Mouse (Mus musculus) heart, postnatal 36 days (tissue): ENCODE measurements around the gene AA986860. TPM values are rescaled to one million over a fixed set of nuclear protein-coding genes. Genes with fewer than 3 reads are reported as not detected.

ENCODE experiments used
- DNase-seq, 2 experiments: peaks; one replicate each; pipeline ENCODE4 v3.0.0; 2021 to 2022
- intact Hi-C: fragments of 180-260 bp; cut with DNase I; formaldehyde crosslinking; loops from one replicate; pipeline ENCODE4 v1.15.1; 2025
- total RNA-seq, 2 experiments: library from RNA; stranded (reverse); gene quantifications; 2 replicates each; pipeline ENCODE4 v1.2.3; 2021

The AA986860 gene
- total RNA-seq: under 1 TPM; 0.72 to 0.81 TPM

GRCm38 (mm10) chr1:130731741-130732337 lies at the start of gene AA986860:
TSS of gene AA986860 (plus strand) at chr1:130731976.
- DNase-seq: no peak
- intact Hi-C loops: no loop called here

GRCm38 (mm10) chr1:130683905-130684304 lies 47.9 kb upstream of the AA986860 start:
- intact Hi-C loops: no loop called here
- no peak for DNase-seq

DNA sequence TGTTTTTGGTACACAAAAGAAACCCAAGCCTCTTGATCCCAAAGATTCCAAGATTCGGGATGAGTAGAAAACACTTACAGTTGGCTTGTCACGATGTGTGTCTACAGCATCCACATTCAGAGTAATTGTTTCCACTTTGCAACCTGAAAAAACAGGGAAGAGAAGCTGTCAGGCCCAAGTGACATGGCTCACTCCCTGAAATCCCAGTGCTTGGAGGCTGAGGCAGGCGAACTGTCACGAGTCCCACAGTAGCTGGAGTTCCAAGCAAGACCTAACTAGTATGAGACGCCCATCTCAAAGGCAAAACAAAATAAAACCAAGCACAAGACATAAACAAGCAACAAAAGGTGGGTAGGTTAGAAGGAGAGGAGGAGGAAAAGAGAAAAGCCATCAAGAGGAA lies 33.2 kb upstream of the AA986860 start:
- intact Hi-C loops: loop anchor here (10.0 kb wide), 1 partner anchor 346 kb away; no protein-coding TSS in a partner anchor

DNA sequence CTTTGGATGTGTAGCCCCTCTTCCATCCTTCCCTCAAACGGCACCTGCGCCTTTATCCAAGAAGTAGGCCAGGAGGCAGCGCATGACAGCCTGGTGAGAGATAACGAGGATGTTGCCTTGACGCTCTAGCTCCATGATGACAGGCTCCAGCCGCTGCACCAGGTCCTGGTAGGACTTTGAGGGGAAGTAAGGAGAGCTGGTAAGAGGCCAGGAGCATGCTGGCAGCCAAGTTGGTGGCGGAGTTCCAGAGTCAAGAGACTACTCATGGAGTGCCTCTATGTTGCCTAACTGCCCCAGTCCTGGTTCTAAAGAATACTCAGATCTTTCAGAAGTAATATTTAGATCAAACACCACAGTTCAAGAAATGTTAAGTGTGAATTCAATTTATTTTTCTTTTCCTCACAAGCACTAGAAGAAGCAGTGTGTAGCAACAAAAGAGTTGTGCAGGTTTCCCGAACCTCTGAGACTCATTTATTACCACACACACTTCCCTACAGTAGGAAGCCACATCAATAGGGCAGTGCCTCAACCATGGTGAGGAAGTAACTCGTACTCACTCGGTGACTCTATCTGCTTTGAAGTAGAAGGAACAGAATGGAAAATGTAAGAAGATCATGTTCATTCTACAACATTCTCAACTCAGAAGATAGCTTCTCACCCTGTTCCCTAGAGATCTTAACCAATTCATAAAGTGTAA lies 31.7 kb upstream of the AA986860 start:
- DNase-seq: peak; percentile 72 to 77
- intact Hi-C loops: loop anchor here (10.0 kb wide), 1 partner anchor 345 kb away; no protein-coding TSS in a partner anchor

More for the DNA sequence above, 33.2 kb upstream of the AA986860 start:
- no peak for DNase-seq

DNA sequence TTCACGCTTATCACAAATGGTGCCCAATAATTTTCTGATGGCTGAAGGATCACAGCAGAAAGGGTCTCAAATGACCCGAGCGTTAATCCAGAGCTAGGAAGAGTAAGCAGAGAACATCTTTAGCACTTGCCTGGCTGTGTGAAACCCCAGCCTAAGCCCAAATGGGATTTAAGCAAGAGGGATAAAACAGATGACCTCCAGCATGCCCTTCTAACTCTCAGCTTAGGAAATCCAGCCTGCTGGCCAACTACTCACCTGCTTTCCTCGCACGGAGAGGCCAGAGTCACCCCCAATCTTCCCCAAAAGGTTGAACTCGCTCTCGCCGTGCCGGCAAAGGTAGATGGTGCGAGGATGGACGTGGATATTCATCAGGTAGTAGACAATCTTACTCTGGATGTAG lies 29.8 kb upstream of the AA986860 start:
- intact Hi-C loops: no loop called here
- DNase-seq: no peak

GRCm38 (mm10) chr1:130703613-130704012 lies 28.2 kb upstream of the AA986860 start:
- DNase-seq: no peak
- intact Hi-C loops: no loop called here

DNA sequence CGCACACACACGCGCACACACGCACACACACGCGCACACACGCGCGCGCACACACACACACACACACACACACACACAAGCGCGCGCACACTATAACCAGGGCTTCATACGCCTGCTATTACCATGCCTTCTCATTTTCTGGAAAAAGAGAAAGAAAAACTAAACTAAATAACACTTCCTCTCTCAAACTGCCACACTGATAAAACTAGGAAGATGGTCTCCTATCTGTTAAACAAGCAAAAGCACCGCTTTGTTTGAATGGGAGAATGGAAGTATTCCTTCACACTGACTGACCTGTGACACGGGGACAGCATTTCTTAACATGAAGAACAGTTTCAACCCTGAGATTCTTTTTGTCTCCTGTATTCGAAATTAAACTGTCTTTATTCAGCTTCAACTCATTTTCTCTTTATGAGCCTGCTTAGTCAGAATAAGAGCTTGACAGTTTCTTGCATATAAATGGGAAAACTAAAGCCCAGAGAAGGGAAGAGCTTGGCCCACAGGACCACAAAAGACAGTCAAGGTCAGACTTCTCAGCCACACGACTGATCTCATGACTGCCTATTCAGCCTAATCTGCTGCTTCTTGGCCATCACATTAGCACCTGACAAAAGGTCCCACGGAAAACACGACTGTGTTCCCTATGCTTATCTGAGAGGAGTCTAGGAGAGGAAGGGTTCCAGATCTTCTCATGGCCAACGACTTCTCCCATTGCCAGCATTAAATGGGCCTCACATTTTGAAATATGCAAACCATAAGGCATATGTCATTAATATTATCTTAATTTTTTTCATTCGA lies 21.3 kb upstream of the AA986860 start:
- intact Hi-C loops: no loop called here
- DNase-seq: peak in 1 of 2 experiments; percentile 30

GRCm38 (mm10) chr1:130714046-130714445 lies 17.7 kb upstream of the AA986860 start:
- intact Hi-C loops: no loop called here
- no peak for DNase-seq

- intact Hi-C loops: no loop called here
- DNase-seq: peak; percentile 91 to 96
These were observed 16.1 kb upstream of the AA986860 start, which contains the start of gene Gm29427 for GRCm38 (mm10) chr1:130715561-130716217. TSS of gene Gm29427 (minus strand) at chr1:130715799.

GRCm38 (mm10) chr1:130716218-130716512 lies 15.6 kb upstream of the AA986860 start:
- no peak for DNase-seq
- intact Hi-C loops: no loop called here

GRCm38 (mm10) chr1:130716513-130717290 lies 15.1 kb upstream of the AA986860 start:
- no peak for DNase-seq
- intact Hi-C loops: no loop called here

GRCm38 (mm10) chr1:130717291-130717871 lies 14.4 kb upstream of the AA986860 start, which contains the start of gene Yod1:
TSS of gene Yod1 (plus strand) at chr1:130717327.
- intact Hi-C loops: no loop called here
- peak; percentile 91 to 96 for DNase-seq

- intact Hi-C loops: no loop called here
- no peak for DNase-seq
These were observed 7.6 kb upstream of the AA986860 start for GRCm38 (mm10) chr1:130724206-130724605.

DNA sequence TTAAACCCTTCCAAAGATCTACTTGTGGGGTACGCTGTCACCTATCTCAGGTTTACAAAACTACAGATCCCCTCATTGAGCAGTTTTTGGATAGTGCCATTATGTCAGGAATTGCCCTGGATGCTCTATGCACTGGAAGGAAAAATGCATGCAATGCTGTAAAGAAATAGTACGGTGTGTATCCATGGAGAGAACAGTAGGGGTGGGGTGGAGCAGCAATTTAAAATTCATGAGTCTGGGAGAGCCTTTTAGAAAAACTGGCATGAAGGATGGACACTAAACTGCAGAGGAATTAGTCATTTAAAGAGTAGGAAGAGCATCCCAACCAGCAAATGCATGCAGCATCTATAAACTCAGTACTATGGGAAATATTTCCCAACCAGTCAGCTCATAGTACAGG lies 5.4 kb upstream of the AA986860 start:
- DNase-seq: no peak
- intact Hi-C loops: no loop called here

GRCm38 (mm10) chr1:130728070-130728469 lies 3.7 kb upstream of the AA986860 start:
- intact Hi-C loops: no loop called here

GRCm38 (mm10) chr1:130728708-130729107 lies 3.1 kb upstream of the AA986860 start:
- DNase-seq: no peak
- intact Hi-C loops: no loop called here

More at GRCm38 (mm10) chr1:130728070-130728469, 3.7 kb upstream of the AA986860 start:
- DNase-seq: no peak

- DNase-seq: no peak
- intact Hi-C loops: no loop called here
These were observed 2.6 kb upstream of the AA986860 start, which contains the start of gene Pfkfb2 for GRCm38 (mm10) chr1:130729153-130729552. TSS of gene Pfkfb2 (minus strand) at chr1:130729253.

GRCm38 (mm10) chr1:130732706-130733658 lies 1.2 kb downstream of the AA986860 start:
- DNase-seq: no peak
- intact Hi-C loops: no loop called here
